Mouse (Mus musculus): Measurements from ENCODE around the gene Olfr1258. TPM values are rescaled to one million over a fixed set of nuclear protein-coding genes. Genes with fewer than 3 reads are reported as not detected.
"Not testable (repeated sequence)": the region's sequence is repeated elsewhere in the genome, so short reads cannot be mapped to it uniquely, and the experiment has no call there.

Olfr1258 gene
- polyA plus RNA-seq (2015; fragmentation: Nextera tagmentation; extraction: Ambion mirVana): not detected in 2 replicates

DNA sequence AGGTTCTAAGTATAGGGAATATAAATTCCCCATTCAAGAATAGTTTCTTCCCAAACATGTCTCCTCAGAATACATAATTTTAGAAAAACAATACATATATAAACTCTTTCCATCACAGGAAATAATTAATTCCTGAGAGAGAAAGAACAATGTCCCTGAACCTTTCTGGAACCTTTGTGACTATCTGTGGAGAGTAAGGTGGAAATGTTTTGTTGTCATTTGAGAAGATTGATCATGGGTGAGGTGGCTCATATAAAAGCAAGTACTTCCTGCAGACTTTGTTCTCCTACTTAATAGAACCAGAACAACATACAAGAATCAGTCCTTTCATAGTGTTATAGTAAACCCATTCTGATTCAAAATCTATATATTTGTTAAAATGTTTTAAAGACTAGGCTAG is at the start of gene Olfr1258:
Olfr1258 (plus strand) TSS at position 301 of the 400 bp plus-strand sequence.
- Histone ChIP-seq H3K4me2 (no peak within 1 kb of the TSS), H3K9me3 (replicated peaks) (no peaks in the 10 kb centered on the region), H3K4me3 (replicated peaks) (no peak within 1 kb of the TSS), H3K36me3 (no peaks in the 10 kb centered on the region), H3K27me3 (no peaks in the 10 kb centered on the region), H3K4me1 (replicated peaks) (no peaks in the 10 kb centered on the region), H3K27ac (no peak within 1 kb of the TSS), H3K9ac (no peak within 1 kb of the TSS)
- no peak for ATAC-seq (ENCODE audit: low read depth)
- DNase-seq: no peak

DNA sequence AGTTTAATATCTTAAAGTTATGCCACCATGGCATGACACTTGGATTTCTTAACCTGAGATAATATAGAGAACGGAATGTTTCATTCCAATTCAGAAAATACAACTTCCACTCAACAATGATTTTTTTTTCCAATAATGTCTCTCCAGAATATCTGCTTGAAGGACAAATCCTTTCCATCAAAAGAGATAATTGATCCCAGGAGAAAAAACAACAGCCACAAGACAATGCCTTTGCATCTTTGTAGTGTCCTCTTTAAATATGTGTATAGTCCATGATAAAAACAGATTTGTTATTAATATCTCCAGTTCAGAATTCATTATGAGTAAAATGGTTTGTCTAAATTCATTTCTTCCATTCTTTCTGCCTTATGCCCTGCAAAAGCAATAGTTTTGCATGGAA is 49.0 kb upstream of the Olfr1258 start, which contains the start of gene Olfr1257:
Olfr1257 (plus strand) TSS at position 301 of the 400 bp plus-strand sequence.
- WGBS (ENCODE audit: insufficient replicate concordance): 71% methylated on average over 1 of the region's 1 CpGs
- ATAC-seq (ENCODE audit: low read depth): no peak

DNA sequence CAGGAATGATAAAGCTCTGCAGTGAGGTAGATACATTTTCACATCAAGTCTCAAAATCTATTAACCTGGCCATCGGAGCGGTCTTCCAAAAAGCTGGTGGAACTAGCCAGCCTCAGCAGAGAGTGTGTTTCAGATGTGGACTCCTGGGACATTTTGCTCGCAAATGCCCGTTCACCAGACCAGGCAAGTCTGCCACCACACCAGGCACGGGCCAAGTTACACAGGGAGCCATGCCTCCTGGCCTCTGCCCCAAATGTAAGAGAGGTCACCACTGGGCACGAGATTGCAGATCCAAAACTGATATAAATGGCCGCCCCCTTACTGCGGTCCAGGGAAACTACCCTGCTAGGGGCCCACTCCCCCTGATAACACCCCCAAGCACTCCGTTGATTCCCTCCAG is 14.5 kb upstream of the Olfr1258 start:
- 74% methylated on average over 9 of the region's 9 CpGs for WGBS (ENCODE audit: insufficient replicate concordance)
- not testable (repeated sequence) for H3K27ac ChIP-seq; DNase-seq; H3K27me3 ChIP-seq; H3K4me1 ChIP-seq (replicated peaks); H3K9ac ChIP-seq; H3K4me3 ChIP-seq (replicated peaks); ATAC-seq (ENCODE audit: low read depth); H3K36me3 ChIP-seq; H3K4me2 ChIP-seq
- peaks cover 11% of the 10 kb centered on the region; the same call in 1 of the 2 replicates for H3K9me3 ChIP-seq (replicated peaks)

More for the DNA sequence above, 49.0 kb upstream of the Olfr1258 start, which contains the start of gene Olfr1257:
- Histone ChIP-seq H3K4me1 (replicated peaks) (no peaks in the 10 kb centered on the region), H3K4me2 (no peak within 1 kb of the TSS), H3K27ac (no peak within 1 kb of the TSS), H3K27me3 (no peaks in the 10 kb centered on the region), H3K9me3 (replicated peaks) (no peaks in the 10 kb centered on the region), H3K4me3 (replicated peaks) (no peak within 1 kb of the TSS), H3K9ac (no peak within 1 kb of the TSS), H3K36me3 (no peaks in the 10 kb centered on the region)
- DNase-seq: no peak

DNA sequence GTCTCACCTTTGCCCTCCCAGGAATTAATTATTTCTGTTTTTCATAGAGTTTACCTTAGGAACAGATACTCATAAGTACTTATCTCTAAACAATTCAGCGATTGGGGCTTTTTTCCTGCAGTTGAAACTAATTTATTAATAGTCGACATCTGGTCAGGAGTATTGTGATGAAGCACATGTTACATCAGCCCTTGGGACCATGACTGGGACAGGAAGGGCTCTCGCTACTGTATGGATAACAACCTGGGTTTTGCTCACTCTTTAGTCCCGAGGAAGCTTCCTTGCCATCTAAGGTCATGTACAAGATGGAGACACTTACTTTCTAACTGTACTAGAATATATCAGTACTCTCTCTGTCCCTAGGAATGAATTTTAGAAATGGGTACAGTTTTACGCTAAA is 21.5 kb downstream of the Olfr1258 start, which contains the start of gene Olfr1259:
Olfr1259 (minus strand) TSS at position 101 of the 400 bp plus-strand sequence.
- 55% methylated on average over 5 of the region's 5 CpGs for WGBS (ENCODE audit: insufficient replicate concordance)
- no peak within 1 kb of the TSS for H3K4me2 ChIP-seq
- no peaks in the 10 kb centered on the region for H3K9me3 ChIP-seq (replicated peaks)
- no peaks in the 10 kb centered on the region for H3K27me3 ChIP-seq
- no peaks in the 10 kb centered on the region for H3K36me3 ChIP-seq
- no peak within 1 kb of the TSS for H3K9ac ChIP-seq
- no peak within 1 kb of the TSS for H3K4me3 ChIP-seq (replicated peaks)
- DNase-seq (no peak), ATAC-seq (ENCODE audit: low read depth) (no peak)
- H3K4me1 ChIP-seq (replicated peaks): no peaks in the 10 kb centered on the region
- H3K27ac ChIP-seq: no peak within 1 kb of the TSS

DNA sequence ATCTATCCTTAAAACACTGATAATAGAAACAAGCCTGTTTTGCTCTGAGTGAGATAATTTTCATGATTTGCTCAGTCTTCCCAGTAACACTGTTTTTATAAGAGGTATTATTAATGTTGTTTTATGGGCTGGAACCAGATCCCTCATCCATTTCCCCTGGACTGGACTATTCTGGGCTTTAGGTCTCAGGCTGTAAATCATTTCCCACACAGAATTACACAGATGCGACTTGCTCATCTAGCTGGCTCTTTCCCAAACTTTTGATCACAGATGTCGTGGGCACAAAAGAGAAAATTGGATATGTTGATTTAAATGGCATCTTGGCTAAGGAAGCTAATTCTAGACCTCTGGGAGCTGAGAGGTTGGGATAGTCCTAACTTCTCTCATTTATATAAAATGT is 47.1 kb downstream of the Olfr1258 start, which contains the start of gene Olfr1260:
Olfr1260 (plus strand) TSS at position 157 of the 400 bp plus-strand sequence.
- WGBS (ENCODE audit: insufficient replicate concordance): 54% methylated on average over 2 of the region's 2 CpGs
- no peak within 1 kb of the TSS for H3K27ac ChIP-seq
- DNase-seq: no peak

DNA sequence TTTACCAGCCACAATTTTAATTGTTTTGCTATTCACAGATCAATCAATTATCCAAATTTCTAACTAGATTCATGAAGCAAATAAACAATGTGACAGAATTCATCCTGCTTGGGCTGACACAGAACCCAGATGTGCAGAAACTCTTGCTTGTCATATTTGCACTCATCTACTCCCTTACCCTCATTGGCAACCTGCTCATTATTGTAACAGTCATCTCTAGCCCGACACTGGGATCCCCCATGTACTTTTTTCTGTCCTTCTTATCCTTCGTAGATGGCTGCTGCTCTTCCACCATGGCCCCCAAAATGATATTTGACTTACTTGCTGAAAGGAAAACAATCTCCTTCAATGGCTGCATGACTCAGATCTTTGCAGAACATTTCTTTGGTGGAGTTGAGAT is 50.6 kb downstream of the Olfr1258 start:
- Histone ChIP-seq H3K4me2 (no peak overlapping the region), H3K27me3 (no peaks in the 10 kb centered on the region), H3K9me3 (replicated peaks) (no peaks in the 10 kb centered on the region), H3K9ac (no peak overlapping the region), H3K36me3 (no peaks in the 10 kb centered on the region), H3K4me1 (replicated peaks) (no peaks in the 10 kb centered on the region), H3K4me3 (replicated peaks) (no peak overlapping the region), H3K27ac (no peak overlapping the region)
- no peak for ATAC-seq (ENCODE audit: low read depth)
- no peak for DNase-seq
- 47% methylated on average over 2 of the region's 2 CpGs for WGBS (ENCODE audit: insufficient replicate concordance)

More for the DNA sequence above, 47.1 kb downstream of the Olfr1258 start, which contains the start of gene Olfr1260:
- Histone ChIP-seq H3K4me2 (no peak within 1 kb of the TSS), H3K4me3 (replicated peaks) (no peak within 1 kb of the TSS), H3K36me3 (no peaks in the 10 kb centered on the region), H3K9me3 (replicated peaks) (no peaks in the 10 kb centered on the region), H3K4me1 (replicated peaks) (no peaks in the 10 kb centered on the region), H3K27me3 (no peaks in the 10 kb centered on the region), H3K9ac (no peak within 1 kb of the TSS)
- no peak for ATAC-seq (ENCODE audit: low read depth)

Other genes starting within 250 kb of the Olfr1258 start
- not detected in 2 replicates for gene Olfr1252, start 202.3 kb upstream of the Olfr1258 start, polyA plus RNA-seq (2015; fragmentation: Nextera tagmentation; extraction: Ambion mirVana)
- gene Olfr1253, start 170.2 kb upstream of the Olfr1258 start, polyA plus RNA-seq (2015; fragmentation: Nextera tagmentation; extraction: Ambion mirVana): not detected in 2 replicates
- gene Olfr1254, start 133.7 kb upstream of the Olfr1258 start, polyA plus RNA-seq (2015; fragmentation: Nextera tagmentation; extraction: Ambion mirVana): not detected in 2 replicates
- gene Olfr1255, start 115.3 kb upstream of the Olfr1258 start, polyA plus RNA-seq (2015; fragmentation: Nextera tagmentation; extraction: Ambion mirVana): not detected in 2 replicates
- gene Olfr1256, start 85.8 kb upstream of the Olfr1258 start, polyA plus RNA-seq (2015; fragmentation: Nextera tagmentation; extraction: Ambion mirVana): not detected in 2 replicates
- gene Olfr48, start 79.1 kb upstream of the Olfr1258 start, polyA plus RNA-seq (2015; fragmentation: Nextera tagmentation; extraction: Ambion mirVana): not detected in 2 replicates
- gene Olfr1257, start 48.9 kb upstream of the Olfr1258 start, polyA plus RNA-seq (2015; fragmentation: Nextera tagmentation; extraction: Ambion mirVana): not detected in 2 replicates
- gene Olfr1259, start 21.4 kb downstream of the Olfr1258 start, polyA plus RNA-seq (2015; fragmentation: Nextera tagmentation; extraction: Ambion mirVana): not detected in 2 replicates
- not detected in 2 replicates for gene Olfr1260, start 47.0 kb downstream of the Olfr1258 start, polyA plus RNA-seq (2015; fragmentation: Nextera tagmentation; extraction: Ambion mirVana)
- not detected in 2 replicates for gene Olfr1261, start 63.9 kb downstream of the Olfr1258 start, polyA plus RNA-seq (2015; fragmentation: Nextera tagmentation; extraction: Ambion mirVana)
- gene Olfr1262, start 72.8 kb downstream of the Olfr1258 start, polyA plus RNA-seq (2015; fragmentation: Nextera tagmentation; extraction: Ambion mirVana): not detected in 2 replicates
- gene Olfr1263, start 84.8 kb downstream of the Olfr1258 start, polyA plus RNA-seq (2015; fragmentation: Nextera tagmentation; extraction: Ambion mirVana): not detected in 2 replicates
- gene Olfr1264, start 98.3 kb downstream of the Olfr1258 start, polyA plus RNA-seq (2015; fragmentation: Nextera tagmentation; extraction: Ambion mirVana): not detected in 2 replicates
- not detected in 2 replicates for gene Olfr1265, start 108.0 kb downstream of the Olfr1258 start, polyA plus RNA-seq (2015; fragmentation: Nextera tagmentation; extraction: Ambion mirVana)
- not detected in 2 replicates for gene Olfr140, start 136.3 kb downstream of the Olfr1258 start, polyA plus RNA-seq (2015; fragmentation: Nextera tagmentation; extraction: Ambion mirVana)
- gene Olfr1269, start 194.1 kb downstream of the Olfr1258 start, polyA plus RNA-seq (2015; fragmentation: Nextera tagmentation; extraction: Ambion mirVana): not detected in 2 replicates
- not detected in 2 replicates for gene Olfr32, start 215.0 kb downstream of the Olfr1258 start, polyA plus RNA-seq (2015; fragmentation: Nextera tagmentation; extraction: Ambion mirVana)
- gene Olfr1270, start 225.8 kb downstream of the Olfr1258 start, polyA plus RNA-seq (2015; fragmentation: Nextera tagmentation; extraction: Ambion mirVana): not detected in 2 replicates